Mouse (Mus musculus): ENCODE measurements around the gene Sppl2a.

- peak; percentile 94 for TF ChIP-seq POLR2A (IDR thresholded peaks at IDR 0.05; ENCODE audit: low read depth, low read length)
- TF ChIP-seq CTCF (IDR thresholded peaks at IDR 0.05; ENCODE audit: extremely low read depth, insufficient read depth, insufficient read length, insufficient replicate concordance) = no peak
Observed at GRCm38 (mm10) chr2:126932897-126933641, at the start of gene Sppl2a.

Data from spleen, adult 2 months (tissue).